Mouse (Mus musculus): Measurements from ENCODE around the gene Rhd. TPM values are rescaled to one million over a fixed set of nuclear protein-coding genes. Genes with fewer than 3 reads are reported as not detected.
"Not testable (repeated sequence)": the region's sequence is repeated elsewhere in the genome, so short reads cannot be mapped to it uniquely, and the experiment has no call there.

Gene Rhd
- 20.8 and 23.5 TPM in 2 replicates for polyA plus RNA-seq (2015; fragmentation: Nextera tagmentation; extraction: Ambion mirVana)

GRCm38 (mm10) chr4:134863937-134864729 lies at the start of gene Rhd:
Gene Rhd (plus strand): TSS chr4:134864536.
- ATAC-seq (ENCODE audit: insufficient read depth, low FRiP score) = peak; percentile 48; the same call in 1 of the 2 replicates
- peaks cover 12% of the 10 kb centered on the region; the same call in 1 of the 2 replicates for H3K27me3 ChIP-seq (ENCODE audit: control insufficient read depth, insufficient read depth, low read length)
- no peak within 1 kb of the TSS for H3K27ac ChIP-seq (ENCODE audit: low read length)
- WGBS = 62% methylated on average over 14 of the region's 14 CpGs
- no peak within 1 kb of the TSS for H3K4me3 ChIP-seq (replicated peaks; ENCODE audit: low read length)
- H3K4me2 ChIP-seq (ENCODE audit: low read depth, low read length) = no peak within 1 kb of the TSS
- peaks cover 11% of the 10 kb centered on the region; the same call in 1 of the 2 replicates for H3K4me1 ChIP-seq (ENCODE audit: control insufficient read depth, insufficient read depth, low read length)
- no peaks in the 10 kb centered on the region for H3K9me3 ChIP-seq (replicated peaks; ENCODE audit: control insufficient read depth, low read length)
- H3K9ac ChIP-seq (ENCODE audit: low read length) = no peak within 1 kb of the TSS
- no peaks in the 10 kb centered on the region for H3K36me3 ChIP-seq (ENCODE audit: control insufficient read depth, insufficient read depth, low read length)

- H3K4me2 ChIP-seq (ENCODE audit: low read depth, low read length) = no peak overlapping the region
- H3K9ac ChIP-seq (ENCODE audit: low read length) = no peak overlapping the region
- H3K27me3 ChIP-seq (ENCODE audit: control insufficient read depth, insufficient read depth, low read length) = no peaks in the 10 kb centered on the region
- H3K27ac ChIP-seq (ENCODE audit: low read length) = no peak overlapping the region
- ATAC-seq (ENCODE audit: insufficient read depth, low FRiP score) = no peak
- H3K4me1 ChIP-seq (ENCODE audit: control insufficient read depth, insufficient read depth, low read length) = peaks cover 6% of the 10 kb centered on the region
- no peaks in the 10 kb centered on the region for H3K9me3 ChIP-seq (replicated peaks; ENCODE audit: control insufficient read depth, low read length)
- H3K36me3 ChIP-seq (ENCODE audit: control insufficient read depth, insufficient read depth, low read length) = no peaks in the 10 kb centered on the region
- no peak overlapping the region for H3K4me3 ChIP-seq (replicated peaks; ENCODE audit: low read length)
- 83% methylated on average over 4 of the region's 4 CpGs for WGBS
Measured at GRCm38 (mm10) chr4:134817706-134818105, 46.6 kb upstream of the Rhd start.

GRCm38 (mm10) chr4:134821061-134821460 lies 43.3 kb upstream of the Rhd start:
- no peak for ATAC-seq (ENCODE audit: insufficient read depth, low FRiP score)
- no peak overlapping the region for H3K4me2 ChIP-seq (ENCODE audit: low read depth, low read length)

GRCm38 (mm10) chr4:134823560-134823959 lies 40.8 kb upstream of the Rhd start:
- H3K36me3 ChIP-seq (ENCODE audit: control insufficient read depth, insufficient read depth, low read length) = peaks cover 3% of the 10 kb centered on the region; the same call in 1 of the 2 replicates

More at GRCm38 (mm10) chr4:134821061-134821460, 43.3 kb upstream of the Rhd start:
- H3K36me3 ChIP-seq (ENCODE audit: control insufficient read depth, insufficient read depth, low read length) = no peaks in the 10 kb centered on the region
- no peaks in the 10 kb centered on the region for H3K27me3 ChIP-seq (ENCODE audit: control insufficient read depth, insufficient read depth, low read length)
- WGBS = 39% methylated on average over 1 of the region's 1 CpGs
- H3K27ac ChIP-seq (ENCODE audit: low read length) = no peak overlapping the region
- no peaks in the 10 kb centered on the region for H3K9me3 ChIP-seq (replicated peaks; ENCODE audit: control insufficient read depth, low read length)
- peaks cover 12% of the 10 kb centered on the region for H3K4me1 ChIP-seq (ENCODE audit: control insufficient read depth, insufficient read depth, low read length)
- no peak overlapping the region for H3K4me3 ChIP-seq (replicated peaks; ENCODE audit: low read length)
- H3K9ac ChIP-seq (ENCODE audit: low read length) = no peak overlapping the region

GRCm38 (mm10) chr4:134825864-134826263 lies 38.5 kb upstream of the Rhd start:
- not testable (repeated sequence) for H3K4me2 ChIP-seq (ENCODE audit: low read depth, low read length); H3K9me3 ChIP-seq (replicated peaks; ENCODE audit: control insufficient read depth, low read length); H3K27ac ChIP-seq (ENCODE audit: low read length); H3K4me3 ChIP-seq (replicated peaks; ENCODE audit: low read length); H3K9ac ChIP-seq (ENCODE audit: low read length); H3K27me3 ChIP-seq (ENCODE audit: control insufficient read depth, insufficient read depth, low read length); H3K36me3 ChIP-seq (ENCODE audit: control insufficient read depth, insufficient read depth, low read length); ATAC-seq (ENCODE audit: insufficient read depth, low FRiP score)
- H3K4me1 ChIP-seq (ENCODE audit: control insufficient read depth, insufficient read depth, low read length) = peaks cover 12% of the 10 kb centered on the region
- WGBS = 90% methylated on average over 10 of the region's 11 CpGs

More at GRCm38 (mm10) chr4:134823560-134823959, 40.8 kb upstream of the Rhd start:
- H3K4me1 ChIP-seq (ENCODE audit: control insufficient read depth, insufficient read depth, low read length) = peaks cover 12% of the 10 kb centered on the region
- H3K9ac ChIP-seq (ENCODE audit: low read length) = no peak overlapping the region
- no peak overlapping the region for H3K4me2 ChIP-seq (ENCODE audit: low read depth, low read length)
- H3K27me3 ChIP-seq (ENCODE audit: control insufficient read depth, insufficient read depth, low read length) = no peaks in the 10 kb centered on the region
- H3K9me3 ChIP-seq (replicated peaks; ENCODE audit: control insufficient read depth, low read length) = no peaks in the 10 kb centered on the region
- no peak overlapping the region for H3K4me3 ChIP-seq (replicated peaks; ENCODE audit: low read length)
- peak overlapping the region; percentile 46 for H3K27ac ChIP-seq (ENCODE audit: low read length)
- 48% methylated on average over 2 of the region's 2 CpGs for WGBS
- no peak; the same call in 1 of the 2 replicates for ATAC-seq (ENCODE audit: insufficient read depth, low FRiP score)

GRCm38 (mm10) chr4:134826348-134826747 lies 38.0 kb upstream of the Rhd start:
- no peak overlapping the region for H3K27ac ChIP-seq (ENCODE audit: low read length)
- H3K4me2 ChIP-seq (ENCODE audit: low read depth, low read length) = no peak overlapping the region
- H3K9me3 ChIP-seq (replicated peaks; ENCODE audit: control insufficient read depth, low read length) = no peaks in the 10 kb centered on the region
- no peak overlapping the region for H3K9ac ChIP-seq (ENCODE audit: low read length)
- H3K36me3 ChIP-seq (ENCODE audit: control insufficient read depth, insufficient read depth, low read length) = peaks cover 3% of the 10 kb centered on the region; the same call in 1 of the 2 replicates
- no peak overlapping the region for H3K4me3 ChIP-seq (replicated peaks; ENCODE audit: low read length)
- H3K4me1 ChIP-seq (ENCODE audit: control insufficient read depth, insufficient read depth, low read length) = peaks cover 12% of the 10 kb centered on the region
- no peaks in the 10 kb centered on the region for H3K27me3 ChIP-seq (ENCODE audit: control insufficient read depth, insufficient read depth, low read length)
- no peak for ATAC-seq (ENCODE audit: insufficient read depth, low FRiP score)

GRCm38 (mm10) chr4:134827806-134828205 lies 36.5 kb upstream of the Rhd start:
- H3K9ac ChIP-seq (ENCODE audit: low read length) = no peak overlapping the region
- H3K9me3 ChIP-seq (replicated peaks; ENCODE audit: control insufficient read depth, low read length) = no peaks in the 10 kb centered on the region
- peaks cover 5% of the 10 kb centered on the region; the same call in 1 of the 2 replicates for H3K4me1 ChIP-seq (ENCODE audit: control insufficient read depth, insufficient read depth, low read length)
- no peaks in the 10 kb centered on the region for H3K27me3 ChIP-seq (ENCODE audit: control insufficient read depth, insufficient read depth, low read length)
- no peak overlapping the region for H3K4me3 ChIP-seq (replicated peaks; ENCODE audit: low read length)
- no peak for ATAC-seq (ENCODE audit: insufficient read depth, low FRiP score)
- no peak overlapping the region for H3K4me2 ChIP-seq (ENCODE audit: low read depth, low read length)
- H3K36me3 ChIP-seq (ENCODE audit: control insufficient read depth, insufficient read depth, low read length) = peaks cover 7% of the 10 kb centered on the region; the same call in 1 of the 2 replicates
- H3K27ac ChIP-seq (ENCODE audit: low read length) = no peak overlapping the region
- 75% methylated on average over 11 of the region's 11 CpGs for WGBS

GRCm38 (mm10) chr4:134831934-134832333 lies 32.4 kb upstream of the Rhd start:
- Histone ChIP-seq H3K27ac (ENCODE audit: low read length) (no peak overlapping the region), H3K9ac (ENCODE audit: low read length) (no peak overlapping the region), H3K4me3 (replicated peaks; ENCODE audit: low read length) (no peak overlapping the region), H3K36me3 (ENCODE audit: control insufficient read depth, insufficient read depth, low read length) (peaks cover 4% of the 10 kb centered on the region; the same call in 1 of the 2 replicates), H3K27me3 (ENCODE audit: control insufficient read depth, insufficient read depth, low read length) (no peaks in the 10 kb centered on the region), H3K4me1 (ENCODE audit: control insufficient read depth, insufficient read depth, low read length) (no peaks in the 10 kb centered on the region), H3K9me3 (replicated peaks; ENCODE audit: control insufficient read depth, low read length) (no peaks in the 10 kb centered on the region), H3K4me2 (ENCODE audit: low read depth, low read length) (no peak overlapping the region)
- WGBS = 81% methylated on average over 3 of the region's 3 CpGs
- ATAC-seq (ENCODE audit: insufficient read depth, low FRiP score) = no peak

- no peak overlapping the region for H3K9ac ChIP-seq (ENCODE audit: low read length)
- 86% methylated on average over 4 of the region's 4 CpGs for WGBS
- H3K36me3 ChIP-seq (ENCODE audit: control insufficient read depth, insufficient read depth, low read length) = peaks cover 4% of the 10 kb centered on the region; the same call in 1 of the 2 replicates
- H3K4me2 ChIP-seq (ENCODE audit: low read depth, low read length) = no peak overlapping the region
- H3K27me3 ChIP-seq (ENCODE audit: control insufficient read depth, insufficient read depth, low read length) = no peaks in the 10 kb centered on the region
- ATAC-seq (ENCODE audit: insufficient read depth, low FRiP score) = no peak
- H3K4me3 ChIP-seq (replicated peaks; ENCODE audit: low read length) = no peak overlapping the region
- no peak overlapping the region for H3K27ac ChIP-seq (ENCODE audit: low read length)
- no peaks in the 10 kb centered on the region for H3K4me1 ChIP-seq (ENCODE audit: control insufficient read depth, insufficient read depth, low read length)
- no peaks in the 10 kb centered on the region for H3K9me3 ChIP-seq (replicated peaks; ENCODE audit: control insufficient read depth, low read length)
Measured at GRCm38 (mm10) chr4:134835486-134835885, 28.9 kb upstream of the Rhd start.
